Mouse (Mus musculus): ENCODE data around the gene Emx2.

DNA sequence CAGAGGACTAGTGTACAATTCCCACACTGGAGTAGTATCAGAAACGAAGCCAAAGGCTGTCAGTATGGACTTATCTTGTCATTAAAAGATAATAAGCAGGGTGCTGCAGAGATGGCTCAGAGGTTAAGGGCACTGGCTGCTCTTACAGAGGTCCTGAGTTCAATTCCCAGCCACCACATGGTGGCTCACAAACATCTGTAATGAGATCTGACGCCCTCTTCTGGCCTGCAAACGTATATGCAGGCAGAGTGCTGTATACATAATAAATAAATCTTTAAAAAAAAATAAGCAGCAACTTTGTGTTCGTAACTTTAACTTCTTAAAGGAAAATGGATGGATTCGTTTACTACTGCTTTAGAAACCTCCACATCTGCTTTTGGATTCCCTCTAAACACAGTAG lies 44.0 kb upstream of the Emx2 start:
- TF ChIP-seq CTCF (IDR thresholded peaks at IDR 0.05; ENCODE audit: insufficient read depth, low read depth, low read length): no peak
- no peak for TF ChIP-seq POLR2A (IDR thresholded peaks at IDR 0.05; ENCODE audit: insufficient read depth, low read depth, low read length)
